Mouse (Mus musculus): Measurements from ENCODE around the gene Grip2.

GRCm38 (mm10) chr6:91745947-91746582 is 81.0 kb downstream of the Grip2 start:
- TF ChIP-seq CTCF (IDR thresholded peaks at IDR 0.05; ENCODE audit: control insufficient read depth, insufficient read depth, insufficient replicate concordance, low read depth, low read length): no peak
- no peak for TF ChIP-seq POLR2A (IDR thresholded peaks at IDR 0.05; ENCODE audit: control insufficient read depth, low read depth, low read length)
